Mouse (Mus musculus): Measurements from ENCODE around the gene Trim17. TPM values are rescaled to one million over a fixed set of nuclear protein-coding genes. Genes with fewer than 3 reads are reported as not detected.
A peak's percentile ranks its signal among the peaks of the same experiment; 100 is the strongest.

Gene Trim17
- 0.08 and 0.12 TPM in 2 replicates for polyA plus RNA-seq (2015; fragmentation: Nextera tagmentation; extraction: Ambion mirVana)

- WGBS: under 1% methylated on average over 49 of the region's 49 CpGs
- peak; percentile 95 for ATAC-seq
- peak; percentile 80 for TF ChIP-seq CTCF (IDR thresholded peaks at IDR 0.05; ENCODE audit: low read depth)
Measured at GRCm38 (mm10) chr11:58954420-58955142, at the start of gene Trim17, which contains the start of gene Hist3h2a. TSS of gene Trim17 (plus strand) at chr11:58954685. TSS of gene Hist3h2a (plus strand) at chr11:58954685.

GRCm38 (mm10) chr11:58904838-58905237 lies 49.6 kb upstream of the Trim17 start:
- no peak overlapping the region for H3K4me3 ChIP-seq (ENCODE audit: low read depth, low read length)
- no peaks in the 10 kb centered on the region for H3K9me3 ChIP-seq (ENCODE audit: control insufficient read depth)
- peak overlapping the region; percentile 80; the same call in 1 of the 2 replicates for H3K4me2 ChIP-seq (replicated peaks; ENCODE audit: low read depth)
- ATAC-seq: no peak
- H3K9ac ChIP-seq (ENCODE audit: low read depth, low read length): no peak overlapping the region
- H3K4me1 ChIP-seq (replicated peaks; ENCODE audit: control insufficient read depth, insufficient read depth, low read length): 0 out of 2 replicates have a peak, but pooled peaks cover 4% of the 10 kb centered on the region
- peaks cover 14% of the 10 kb centered on the region for H3K36me3 ChIP-seq (ENCODE audit: control insufficient read depth, insufficient read depth)
- TF ChIP-seq CTCF (IDR thresholded peaks at IDR 0.05; ENCODE audit: low read depth): no peak
- no peak overlapping the region for H3K27ac ChIP-seq (ENCODE audit: low read depth, low read length)
- 60% methylated on average over 6 of the region's 6 CpGs for WGBS
- no peaks in the 10 kb centered on the region for H3K27me3 ChIP-seq (replicated peaks; ENCODE audit: control insufficient read depth, insufficient read depth, low read length)

More at GRCm38 (mm10) chr11:58954420-58955142, at the start of gene Trim17, which contains the start of gene Hist3h2a:
- H3K4me3 ChIP-seq (ENCODE audit: low read depth, low read length): peak within 1 kb of the TSS; percentile 56
- H3K9ac ChIP-seq (ENCODE audit: low read depth, low read length): peak within 1 kb of the TSS; percentile 61
- peak within 1 kb of the TSS; percentile 94 for H3K27ac ChIP-seq (ENCODE audit: low read depth, low read length)
- no peaks in the 10 kb centered on the region for H3K27me3 ChIP-seq (replicated peaks; ENCODE audit: control insufficient read depth, insufficient read depth, low read length)
- peak within 1 kb of the TSS; percentile 78 for H3K4me2 ChIP-seq (replicated peaks; ENCODE audit: low read depth)
- no peaks in the 10 kb centered on the region for H3K9me3 ChIP-seq (ENCODE audit: control insufficient read depth)
- peaks cover 8% of the 10 kb centered on the region; the same call in 1 of the 2 replicates for H3K4me1 ChIP-seq (replicated peaks; ENCODE audit: control insufficient read depth, insufficient read depth, low read length)
- peaks cover 8% of the 10 kb centered on the region; the same call in 1 of the 2 replicates for H3K36me3 ChIP-seq (ENCODE audit: control insufficient read depth, insufficient read depth)

- Histone ChIP-seq H3K9me3 (ENCODE audit: control insufficient read depth) (no peaks in the 10 kb centered on the region), H3K36me3 (ENCODE audit: control insufficient read depth, insufficient read depth) (no peaks in the 10 kb centered on the region), H3K4me3 (ENCODE audit: low read depth, low read length) (no peak overlapping the region), H3K4me1 (replicated peaks; ENCODE audit: control insufficient read depth, insufficient read depth, low read length) (no peaks in the 10 kb centered on the region; the same call in 1 of the 2 replicates), H3K27me3 (replicated peaks; ENCODE audit: control insufficient read depth, insufficient read depth, low read length) (no peaks in the 10 kb centered on the region), H3K9ac (ENCODE audit: low read depth, low read length) (no peak overlapping the region), H3K4me2 (replicated peaks; ENCODE audit: low read depth) (no peak overlapping the region), H3K27ac (ENCODE audit: low read depth, low read length) (no peak overlapping the region)
- whole genome bisulfite sequencing: 15% methylated on average over 1 of the region's 1 CpGs
- TF ChIP-seq CTCF (IDR thresholded peaks at IDR 0.05; ENCODE audit: low read depth): no peak
- no peak for ATAC-seq
Measured at GRCm38 (mm10) chr11:58913776-58914175, 40.7 kb upstream of the Trim17 start.

- Histone ChIP-seq H3K9ac (ENCODE audit: low read depth, low read length) (peak overlapping the region; percentile 50; the same call in 1 of the 2 replicates), H3K36me3 (ENCODE audit: control insufficient read depth, insufficient read depth) (no peaks in the 10 kb centered on the region), H3K4me1 (replicated peaks; ENCODE audit: control insufficient read depth, insufficient read depth, low read length) (no peaks in the 10 kb centered on the region; the same call in 1 of the 2 replicates), H3K27ac (ENCODE audit: low read depth, low read length) (no peak overlapping the region), H3K4me2 (replicated peaks; ENCODE audit: low read depth) (peak overlapping the region; percentile 81), H3K4me3 (ENCODE audit: low read depth, low read length) (peak overlapping the region; percentile 27), H3K27me3 (replicated peaks; ENCODE audit: control insufficient read depth, insufficient read depth, low read length) (no peaks in the 10 kb centered on the region), H3K9me3 (ENCODE audit: control insufficient read depth) (no peaks in the 10 kb centered on the region)
- WGBS: 7% methylated on average over 17 of the region's 17 CpGs
- TF ChIP-seq CTCF (IDR thresholded peaks at IDR 0.05; ENCODE audit: low read depth): peak; percentile 79
- no peak for ATAC-seq
Measured at GRCm38 (mm10) chr11:58914461-58915028, 39.9 kb upstream of the Trim17 start.

- H3K9me3 ChIP-seq (ENCODE audit: control insufficient read depth): no peaks in the 10 kb centered on the region
- H3K9ac ChIP-seq (ENCODE audit: low read depth, low read length): no peak overlapping the region
- WGBS: 55% methylated on average over 14 of the region's 14 CpGs
- 0 out of 2 replicates have a peak, but pooled peaks have one; percentile 9 for ATAC-seq
- H3K4me2 ChIP-seq (replicated peaks; ENCODE audit: low read depth): no peak overlapping the region
- no peaks in the 10 kb centered on the region for H3K27me3 ChIP-seq (replicated peaks; ENCODE audit: control insufficient read depth, insufficient read depth, low read length)
- H3K27ac ChIP-seq (ENCODE audit: low read depth, low read length): no peak overlapping the region
- H3K4me1 ChIP-seq (replicated peaks; ENCODE audit: control insufficient read depth, insufficient read depth, low read length): no peaks in the 10 kb centered on the region; the same call in 1 of the 2 replicates
- H3K36me3 ChIP-seq (ENCODE audit: control insufficient read depth, insufficient read depth): no peaks in the 10 kb centered on the region
- peak; percentile 73 for TF ChIP-seq CTCF (IDR thresholded peaks at IDR 0.05; ENCODE audit: low read depth)
- no peak overlapping the region for H3K4me3 ChIP-seq (ENCODE audit: low read depth, low read length)
Measured at GRCm38 (mm10) chr11:58916879-58917744, 37.4 kb upstream of the Trim17 start.
